14 mouse cellular contexts compared by ENCODE assay signal in genomic region chr10:9897852-9898251, GRCm38 (mm10). TPM values are rescaled to one million over a fixed set of nuclear protein-coding genes. Genes with fewer than 3 reads are reported as not detected.
A peak's percentile ranks its signal among the peaks of the same experiment; 100 is the strongest.
DNase-seq lines count a peak whose midpoint lies in the region; ATAC-seq and TF ChIP-seq lines count a peak whose summit lies in the region.
"Had no signal": no experiment of that assay in that cellular context is flagged by ENCODE, and none has a peak within 500 bp of the region (broad histone marks: within the 10 kb centered on the region; RNA-seq: fewer than 3 reads in every experiment).

No protein-coding gene starts in this region.

- intact Hi-C loops in heart, postnatal 25 days (cut with DNase I), result no loop called here

- no peaks in the 10 kb centered on the region for H3K36me3 ChIP-seq in forebrain, embryonic 15.5 days
- peaks cover 13% of the 10 kb centered on the region; the same call in 1 of the 2 replicates for H3K36me3 ChIP-seq in forebrain, embryonic 10.5 days (replicated peaks)
- H3K36me3 ChIP-seq in neural tube, embryonic 12.5 days, result no peaks in the 10 kb centered on the region
- H3K36me3 ChIP-seq in hindbrain, postnatal 0 days (ENCODE audit: insufficient read depth, low read length), result no peaks in the 10 kb centered on the region
- H3K36me3 ChIP-seq in neural tube, embryonic 15.5 days, result no peaks in the 10 kb centered on the region
- H3K36me3 ChIP-seq: kidney, embryonic 15.5 days; limb, embryonic 12.5 days had no signal

- H3K4me3 ChIP-seq in forebrain, embryonic 15.5 days, result no peak overlapping the region
- no peak overlapping the region for H3K4me3 ChIP-seq in forebrain, embryonic 10.5 days
- H3K4me3 ChIP-seq in neural tube, embryonic 12.5 days, result no peak overlapping the region
- peak overlapping the region; percentile 25 for H3K4me3 ChIP-seq in hindbrain, postnatal 0 days (ENCODE audit: low read length)
- H3K4me3 ChIP-seq in neural tube, embryonic 15.5 days (replicated peaks), result peak overlapping the region; percentile 20
- H3K4me3 ChIP-seq: kidney, embryonic 15.5 days; limb, embryonic 12.5 days had no signal

- 57% methylated on average over 5 of the region's 5 CpGs for WGBS in forebrain, embryonic 15.5 days
- WGBS in forebrain, embryonic 10.5 days, result 81% methylated on average over 5 of the region's 5 CpGs
- WGBS in neural tube, embryonic 12.5 days, result 69% methylated on average over 5 of the region's 5 CpGs
- 46% methylated on average over 5 of the region's 5 CpGs for WGBS in hindbrain, postnatal 0 days
- WGBS in neural tube, embryonic 15.5 days, result 56% methylated on average over 5 of the region's 5 CpGs

- DNase-seq in forebrain, embryonic 10.5 days (ENCODE audit: extremely low spot score, low spot score), result no peak
- DNase-seq in neural tube, embryonic 10.5 days (ENCODE audit: extremely low spot score, low spot score), result no peak
- DNase-seq in hindbrain, postnatal 0 days (ENCODE audit: low spot score), result peak; percentile 11
- no peak for DNase-seq in adrenal gland, postnatal 25 days
- DNase-seq in heart, postnatal 25 days (ENCODE audit: low spot score), result no peak
- DNase-seq: cerebellum, postnatal 10 days; gastrocnemius, postnatal 36 days had no signal

- ATAC-seq in forebrain, embryonic 15.5 days (replicated peaks), result no peak
- ATAC-seq in neural tube, embryonic 12.5 days (ENCODE audit: low FRiP score, low read depth), result no peak
- no peak for ATAC-seq in hindbrain, postnatal 0 days
- ATAC-seq in neural tube, embryonic 15.5 days (ENCODE audit: low FRiP score), result no peak
- ATAC-seq: inflammation-experienced regulatory T-cells, adult 6 months had no signal

- peaks cover 36% of the 10 kb centered on the region for H3K4me1 ChIP-seq in forebrain, embryonic 15.5 days
- peaks cover 31% of the 10 kb centered on the region for H3K4me1 ChIP-seq in forebrain, embryonic 10.5 days
- peaks cover 7% of the 10 kb centered on the region; the same call in 1 of the 2 replicates for H3K4me1 ChIP-seq in neural tube, embryonic 12.5 days
- peaks cover 5% of the 10 kb centered on the region; the same call in 1 of the 2 replicates for H3K4me1 ChIP-seq in hindbrain, postnatal 0 days (ENCODE audit: insufficient read depth, low read length)
- H3K4me1 ChIP-seq in neural tube, embryonic 15.5 days, result peaks cover 18% of the 10 kb centered on the region

- no peaks in the 10 kb centered on the region for H3K27me3 ChIP-seq in forebrain, embryonic 15.5 days
- no peaks in the 10 kb centered on the region for H3K27me3 ChIP-seq in forebrain, embryonic 10.5 days (ENCODE audit: poor library complexity, severe bottlenecking)
- no peaks in the 10 kb centered on the region for H3K27me3 ChIP-seq in neural tube, embryonic 12.5 days (replicated peaks)
- H3K27me3 ChIP-seq in hindbrain, postnatal 0 days (ENCODE audit: insufficient read depth, low read length), result no peaks in the 10 kb centered on the region
- no peaks in the 10 kb centered on the region for H3K27me3 ChIP-seq in neural tube, embryonic 15.5 days (replicated peaks)
- H3K27me3 ChIP-seq: kidney, embryonic 15.5 days; limb, embryonic 12.5 days; liver, embryonic 15.5 days had no signal

- H3K4me2 ChIP-seq in forebrain, embryonic 15.5 days (replicated peaks), result peak overlapping the region; percentile 24
- H3K4me2 ChIP-seq in neural tube, embryonic 12.5 days (replicated peaks), result 0 out of 2 replicates have a peak overlapping the region, but pooled peaks have one; percentile 0
- H3K4me2 ChIP-seq in hindbrain, postnatal 0 days (ENCODE audit: low read depth, low read length), result peak overlapping the region; percentile 90
- H3K4me2 ChIP-seq in neural tube, embryonic 15.5 days, result peak overlapping the region; percentile 46
- H3K4me2 ChIP-seq: limb, embryonic 12.5 days had no signal

- no peak overlapping the region for H3K9ac ChIP-seq in forebrain, embryonic 15.5 days (replicated peaks)
- H3K9ac ChIP-seq in neural tube, embryonic 12.5 days, result no peak overlapping the region
- H3K9ac ChIP-seq in hindbrain, postnatal 0 days (replicated peaks; ENCODE audit: low read length), result no peak overlapping the region
- no peak overlapping the region for H3K9ac ChIP-seq in neural tube, embryonic 15.5 days (replicated peaks)
- H3K9ac ChIP-seq: kidney, embryonic 15.5 days; limb, embryonic 12.5 days; liver, embryonic 15.5 days had no signal

- H3K9me3 ChIP-seq in forebrain, embryonic 15.5 days, result no peaks in the 10 kb centered on the region
- no peaks in the 10 kb centered on the region for H3K9me3 ChIP-seq in forebrain, embryonic 10.5 days
- H3K9me3 ChIP-seq in neural tube, embryonic 12.5 days, result no peaks in the 10 kb centered on the region
- no peaks in the 10 kb centered on the region for H3K9me3 ChIP-seq in hindbrain, postnatal 0 days (ENCODE audit: low read length)
- H3K9me3 ChIP-seq in neural tube, embryonic 15.5 days (replicated peaks), result no peaks in the 10 kb centered on the region
- H3K9me3 ChIP-seq: kidney, embryonic 15.5 days; limb, embryonic 12.5 days; liver, embryonic 15.5 days had no signal

- no peak for TF ChIP-seq CTCF in hindbrain, postnatal 0 days (IDR thresholded peaks at IDR 0.05; ENCODE audit: low read depth)

- no peak overlapping the region for H3K27ac ChIP-seq in forebrain, embryonic 15.5 days (replicated peaks)
- H3K27ac ChIP-seq in forebrain, embryonic 10.5 days, result no peak overlapping the region
- H3K27ac ChIP-seq in neural tube, embryonic 12.5 days, result no peak overlapping the region
- no peak overlapping the region for H3K27ac ChIP-seq in hindbrain, postnatal 0 days
- H3K27ac ChIP-seq in neural tube, embryonic 15.5 days (replicated peaks), result no peak overlapping the region
- H3K27ac ChIP-seq: kidney, embryonic 15.5 days; limb, embryonic 12.5 days; liver, embryonic 15.5 days had no signal

RNA-seq across cellular contexts. Expression of gene Stxbp5, which starts 3.0 kb away (rescaled TPM):
- polyA plus RNA-seq in forebrain, embryonic 15.5 days (2015; fragmentation: Nextera tagmentation; extraction: Ambion mirVana), result 7.0 and 7.8 TPM in 2 replicates
- 2.7 and 4.2 TPM in 2 replicates for polyA plus RNA-seq in forebrain, embryonic 10.5 days (2016; fragmentation: Nextera tagmentation; extraction: Ambion mirVana)
- 7.1 and 8.5 TPM in 2 replicates for polyA plus RNA-seq in neural tube, embryonic 12.5 days (2016; fragmentation: Nextera tagmentation; extraction: Ambion mirVana)
- 41.7 and 51.4 TPM in 2 replicates for total RNA-seq in hindbrain, postnatal 0 days (2014; rRNA removed)
- 6.8 and 8.2 TPM in 2 replicates for polyA plus RNA-seq in hindbrain, postnatal 0 days (2015; fragmentation: Nextera tagmentation; extraction: Ambion mirVana)
- polyA plus RNA-seq in neural tube, embryonic 15.5 days (2015; fragmentation: Nextera tagmentation; extraction: Ambion mirVana), result 9.8 and 10.4 TPM in 2 replicates
- total RNA-seq in adrenal gland, postnatal 25 days (2021), result 41.2 and 42.6 TPM in 2 replicates
- total RNA-seq in heart, postnatal 25 days (2021), result 10 to 100 TPM in 1 of 2 experiments, 1 to 10 TPM in 1; 9.5 to 12.2 TPM

Comparison
In these comparisons a context has a peak if more than half of its experiments do, and no peak if none do; other contexts are left out.
1. H3K4me3 ChIP-seq: peak in hindbrain, postnatal 0 days (single experiment) and neural tube, embryonic 15.5 days (single experiment); none in forebrain, embryonic 15.5 days (single experiment), forebrain, embryonic 10.5 days (single experiment) and neural tube, embryonic 12.5 days (single experiment).
2. H3K4me2 ChIP-seq: peak in every context shown above with its lines; median percentile 90 in hindbrain, postnatal 0 days; 46 in neural tube, embryonic 15.5 days; 24 in forebrain, embryonic 15.5 days; 0 in neural tube, embryonic 12.5 days.